Mouse (Mus musculus) stomach, embryonic 15.5 days (tissue): ENCODE data around the gene Grik1. TPM values are rescaled to one million over a fixed set of nuclear protein-coding genes. Genes with fewer than 3 reads are reported as not detected.

Experiments used
- ATAC-seq: fragments of 200-750 bp; cut with Nextera tagmentation; 2 replicates; pipeline ENCODE4 v1.8.0; 2017; ENCODE audit warnings: low read depth, moderate number of reproducible peaks, moderate TSS enrichment; ENCODE audit not compliant: insufficient read depth, low FRiP score
- H3K27ac ChIP-seq: fragments of 300-500 bp; sonication (generic); 2 replicates; pipeline ENCODE4 v1.5.1; 2015; ENCODE audit warnings: mild to moderate bottlenecking, inconsistent platforms
- H3K27me3 ChIP-seq: fragments of 300-500 bp; sonication (generic); replicated peaks from 2 replicates; pipeline ENCODE4 v1.6.1; 2015; ENCODE audit warnings: inconsistent platforms
- H3K36me3 ChIP-seq: fragments of 300-500 bp; sonication (generic); 2 replicates; pipeline ENCODE4 v1.6.1; 2015; ENCODE audit warnings: inconsistent platforms
- H3K4me1 ChIP-seq: fragments of 300-500 bp; sonication (generic); 2 replicates; pipeline ENCODE4 v1.6.1; 2015; ENCODE audit warnings: inconsistent platforms
- H3K4me2 ChIP-seq: fragments of 300-500 bp; sonication (generic); 2 replicates; pipeline ENCODE4 v1.6.1; 2015; ENCODE audit warnings: mild to moderate bottlenecking, inconsistent platforms
- H3K4me3 ChIP-seq: fragments of 300-500 bp; sonication (generic); replicated peaks from 2 replicates; pipeline ENCODE4 v1.5.1; 2015; ENCODE audit warnings: inconsistent platforms
- H3K9ac ChIP-seq: fragments of 300-500 bp; sonication (generic); 2 replicates; pipeline ENCODE4 v1.6.1; 2015; ENCODE audit warnings: inconsistent platforms
- H3K9me3 ChIP-seq: fragments of 300-500 bp; sonication (generic); 2 replicates; pipeline ENCODE4 v1.6.1; 2016; ENCODE audit warnings: inconsistent platforms
- WGBS: fragments of 180-500 bp; shearing (Covaris S2); methylation state at CpG from one replicate; pipeline ENCODE4 v1.1.7; 2015; 5-methylcytosine and 5-hydroxymethylcytosine counted together
- polyA plus RNA-seq: library from polyadenylated mRNA; unstranded; fragments of >200 nt; fragmentation: Nextera tagmentation; extraction: Ambion mirVana; gene quantifications from 2 replicates; pipeline ENCODE4 v1.2.1, GENCODE M21; 2015

Gene Grik1
- polyA plus RNA-seq, 1 experiment from 2014 or later = 3.6 TPM

GRCm38 (mm10) chr16:88221932-88222331 lies 68.1 kb downstream of the Grik1 start:
- no peak for ATAC-seq
- Histone ChIP-seq H3K4me1 (no peaks in the 10 kb centered on the region), H3K9me3 (no peaks in the 10 kb centered on the region), H3K27ac (no peak overlapping the region), H3K27me3 (no peaks in the 10 kb centered on the region), H3K4me2 (no peak overlapping the region), H3K36me3 (no peaks in the 10 kb centered on the region), H3K4me3 (no peak overlapping the region), H3K9ac (no peak overlapping the region)
- 56% methylated on average over 3 of the region's 3 CpGs for WGBS

GRCm38 (mm10) chr16:88212531-88212930 lies 77.5 kb downstream of the Grik1 start:
- WGBS = 51% methylated on average over 5 of the region's 5 CpGs
- H3K4me3 ChIP-seq = no peak overlapping the region

GRCm38 (mm10) chr16:88211852-88212251 lies 78.2 kb downstream of the Grik1 start:
- no peak overlapping the region for H3K4me3 ChIP-seq
- H3K36me3 ChIP-seq = no peaks in the 10 kb centered on the region
- no peak for ATAC-seq
- no peak overlapping the region for H3K9ac ChIP-seq
- H3K27me3 ChIP-seq = no peaks in the 10 kb centered on the region
- no peaks in the 10 kb centered on the region for H3K9me3 ChIP-seq
- 67% methylated on average over 8 of the region's 8 CpGs for WGBS
- H3K27ac ChIP-seq = no peak overlapping the region
- no peaks in the 10 kb centered on the region for H3K4me1 ChIP-seq
- no peak overlapping the region for H3K4me2 ChIP-seq

More at GRCm38 (mm10) chr16:88212531-88212930, 77.5 kb downstream of the Grik1 start:
- Histone ChIP-seq H3K27me3 (no peaks in the 10 kb centered on the region), H3K27ac (no peak overlapping the region), H3K4me2 (no peak overlapping the region), H3K4me1 (no peaks in the 10 kb centered on the region), H3K36me3 (no peaks in the 10 kb centered on the region), H3K9me3 (no peaks in the 10 kb centered on the region), H3K9ac (no peak overlapping the region)
- no peak for ATAC-seq

- WGBS = 3% methylated on average over 5 of the region's 5 CpGs
- Histone ChIP-seq H3K9ac (no peak overlapping the region), H3K4me2 (no peak overlapping the region), H3K9me3 (no peaks in the 10 kb centered on the region), H3K27ac (no peak overlapping the region), H3K36me3 (no peaks in the 10 kb centered on the region), H3K4me1 (no peaks in the 10 kb centered on the region), H3K4me3 (no peak overlapping the region), H3K27me3 (no peaks in the 10 kb centered on the region)
- ATAC-seq = no peak
These were observed 85.7 kb downstream of the Grik1 start for GRCm38 (mm10) chr16:88204400-88204799.

- 82% methylated on average over 6 of the region's 6 CpGs for WGBS
These were observed 86.1 kb downstream of the Grik1 start for GRCm38 (mm10) chr16:88203985-88204384.

GRCm38 (mm10) chr16:88187433-88188037 lies 102.5 kb downstream of the Grik1 start:
- no peak for ATAC-seq

More at GRCm38 (mm10) chr16:88203985-88204384, 86.1 kb downstream of the Grik1 start:
- Histone ChIP-seq H3K4me3 (no peak overlapping the region), H3K9me3 (no peaks in the 10 kb centered on the region), H3K27ac (no peak overlapping the region), H3K4me2 (no peak overlapping the region), H3K4me1 (no peaks in the 10 kb centered on the region), H3K9ac (no peak overlapping the region), H3K36me3 (no peaks in the 10 kb centered on the region), H3K27me3 (no peaks in the 10 kb centered on the region)
- no peak for ATAC-seq

GRCm38 (mm10) chr16:88178813-88179212 lies 111.3 kb downstream of the Grik1 start:
- Histone ChIP-seq H3K9ac (no peak overlapping the region), H3K4me2 (no peak overlapping the region), H3K27me3 (no peaks in the 10 kb centered on the region), H3K9me3 (no peaks in the 10 kb centered on the region), H3K27ac (no peak overlapping the region), H3K36me3 (no peaks in the 10 kb centered on the region), H3K4me1 (no peaks in the 10 kb centered on the region), H3K4me3 (no peak overlapping the region)
- 60% methylated on average over 6 of the region's 6 CpGs for WGBS
- ATAC-seq = no peak

More at GRCm38 (mm10) chr16:88187433-88188037, 102.5 kb downstream of the Grik1 start:
- Histone ChIP-seq H3K9ac (no peak overlapping the region), H3K27ac (no peak overlapping the region), H3K4me2 (no peak overlapping the region), H3K9me3 (no peaks in the 10 kb centered on the region), H3K27me3 (no peaks in the 10 kb centered on the region), H3K4me3 (no peak overlapping the region), H3K4me1 (no peaks in the 10 kb centered on the region), H3K36me3 (no peaks in the 10 kb centered on the region)
- 74% methylated on average over 6 of the region's 6 CpGs for WGBS

GRCm38 (mm10) chr16:88177364-88177763 lies 112.7 kb downstream of the Grik1 start:
- no peak overlapping the region for H3K4me2 ChIP-seq
- no peaks in the 10 kb centered on the region for H3K9me3 ChIP-seq
- WGBS = 59% methylated on average over 3 of the region's 3 CpGs
- no peaks in the 10 kb centered on the region for H3K36me3 ChIP-seq
- no peak overlapping the region for H3K4me3 ChIP-seq
- no peak overlapping the region for H3K9ac ChIP-seq
- no peaks in the 10 kb centered on the region for H3K4me1 ChIP-seq
- no peak for ATAC-seq
- H3K27me3 ChIP-seq = no peaks in the 10 kb centered on the region
- no peak overlapping the region for H3K27ac ChIP-seq

- H3K9me3 ChIP-seq = no peaks in the 10 kb centered on the region
- H3K27ac ChIP-seq = no peak overlapping the region
- H3K4me2 ChIP-seq = no peak overlapping the region
- H3K4me3 ChIP-seq = no peak overlapping the region
- WGBS = 87% methylated on average over 9 of the region's 9 CpGs
- no peaks in the 10 kb centered on the region for H3K4me1 ChIP-seq
- no peaks in the 10 kb centered on the region for H3K27me3 ChIP-seq
- no peak overlapping the region for H3K9ac ChIP-seq
- H3K36me3 ChIP-seq = no peaks in the 10 kb centered on the region
- ATAC-seq = no peak
These were observed 115.9 kb downstream of the Grik1 start for GRCm38 (mm10) chr16:88174083-88174721.

- Histone ChIP-seq H3K9ac (no peak overlapping the region), H3K27me3 (no peaks in the 10 kb centered on the region), H3K9me3 (no peaks in the 10 kb centered on the region), H3K27ac (no peak overlapping the region), H3K4me3 (no peak overlapping the region), H3K4me1 (no peaks in the 10 kb centered on the region), H3K36me3 (no peaks in the 10 kb centered on the region), H3K4me2 (no peak overlapping the region)
- ATAC-seq = no peak
These were observed 123.5 kb downstream of the Grik1 start for GRCm38 (mm10) chr16:88166547-88166946.

- no peak for ATAC-seq
- 53% methylated on average over 2 of the region's 2 CpGs for WGBS
- Histone ChIP-seq H3K27me3 (no peaks in the 10 kb centered on the region), H3K4me3 (no peak overlapping the region), H3K27ac (no peak overlapping the region), H3K4me1 (no peaks in the 10 kb centered on the region), H3K36me3 (no peaks in the 10 kb centered on the region), H3K9me3 (no peaks in the 10 kb centered on the region), H3K9ac (no peak overlapping the region), H3K4me2 (no peak overlapping the region)
These were observed 147.5 kb downstream of the Grik1 start for GRCm38 (mm10) chr16:88142574-88142973.

GRCm38 (mm10) chr16:88142136-88142535 lies 147.9 kb downstream of the Grik1 start:
- H3K4me2 ChIP-seq = no peak overlapping the region
- 67% methylated on average over 2 of the region's 2 CpGs for WGBS
- H3K9me3 ChIP-seq = no peaks in the 10 kb centered on the region
- H3K4me3 ChIP-seq = no peak overlapping the region
- ATAC-seq = no peak
- H3K36me3 ChIP-seq = no peaks in the 10 kb centered on the region
- no peak overlapping the region for H3K27ac ChIP-seq
- no peak overlapping the region for H3K9ac ChIP-seq
- no peaks in the 10 kb centered on the region for H3K4me1 ChIP-seq
- H3K27me3 ChIP-seq = no peaks in the 10 kb centered on the region
